Mouse (Mus musculus) kidney, adult 2 months (tissue): ENCODE data around the gene Lifr. TPM values are rescaled to one million over a fixed set of nuclear protein-coding genes. Genes with fewer than 3 reads are reported as not detected.
A peak's percentile ranks its signal among the peaks of the same experiment; 100 is the strongest.

Experiments
- DNase-seq: peaks from one replicate; pipeline ENCODE4 v3.0.0; 2021
- H3K27ac ChIP-seq: fragments of 200-500 bp; 2 replicates; pipeline ENCODE4 v1.5.1; 2012; ENCODE audit warnings: low read depth, low read length, control low read depth, inconsistent platforms; ENCODE audit not compliant: insufficient read depth
- H3K27me3 ChIP-seq: fragments of 200-500 bp; replicated peaks from 2 replicates; pipeline ENCODE4 v1.6.1; 2012; ENCODE audit warnings: mild to moderate bottlenecking, moderate library complexity, low read length, inconsistent platforms; ENCODE audit not compliant: control insufficient read depth, insufficient read depth
- H3K36me3 ChIP-seq: fragments of 200-500 bp; 2 replicates; pipeline ENCODE4 v1.6.1; 2012; ENCODE audit warnings: mild to moderate bottlenecking, moderate library complexity, low read length, inconsistent platforms; ENCODE audit not compliant: control insufficient read depth, insufficient read depth
- H3K4me1 ChIP-seq: fragments of 200-500 bp; 2 replicates; pipeline ENCODE4 v1.6.1; 2011; ENCODE audit warnings: low read length; ENCODE audit not compliant: control insufficient read depth, insufficient read depth
- H3K4me3 ChIP-seq: fragments of 200-500 bp; 2 replicates; pipeline ENCODE4 v1.5.1; 2011; ENCODE audit warnings: mild to moderate bottlenecking, low read depth, low read length, control low read depth; ENCODE audit not compliant: insufficient read depth
- CTCF ChIP-seq: fragments of 200-500 bp; conservative IDR thresholded peaks from 2 replicates; pipeline ENCODE4 v1.5.1; 2011; ENCODE audit warnings: low read depth, mild to moderate bottlenecking, control low read depth, low read length, moderate library complexity, mixed read lengths; ENCODE audit not compliant: insufficient read depth, insufficient read length
- POLR2A ChIP-seq: fragments of 200-500 bp; IDR thresholded peaks from one replicate; pipeline ENCODE4 v1.6.1; 2011; ENCODE audit warnings: low read depth, low read length, control low read depth
- WGBS: fragments of 180-500 bp; shearing (Covaris S2); methylation state at CpG from one replicate; pipeline ENCODE4 v1.1.7; 2018; 5-methylcytosine and 5-hydroxymethylcytosine counted together
- polyA plus RNA-seq: library from polyadenylated mRNA; depleted of rRNA; stranded (reverse); fragments of >200 nt; gene quantifications from 2 replicates; pipeline ENCODE4 v1.2.3, GENCODE M21; 2012

Lifr gene
- polyA plus RNA-seq, 1 experiment, result 26.2 TPM

DNA sequence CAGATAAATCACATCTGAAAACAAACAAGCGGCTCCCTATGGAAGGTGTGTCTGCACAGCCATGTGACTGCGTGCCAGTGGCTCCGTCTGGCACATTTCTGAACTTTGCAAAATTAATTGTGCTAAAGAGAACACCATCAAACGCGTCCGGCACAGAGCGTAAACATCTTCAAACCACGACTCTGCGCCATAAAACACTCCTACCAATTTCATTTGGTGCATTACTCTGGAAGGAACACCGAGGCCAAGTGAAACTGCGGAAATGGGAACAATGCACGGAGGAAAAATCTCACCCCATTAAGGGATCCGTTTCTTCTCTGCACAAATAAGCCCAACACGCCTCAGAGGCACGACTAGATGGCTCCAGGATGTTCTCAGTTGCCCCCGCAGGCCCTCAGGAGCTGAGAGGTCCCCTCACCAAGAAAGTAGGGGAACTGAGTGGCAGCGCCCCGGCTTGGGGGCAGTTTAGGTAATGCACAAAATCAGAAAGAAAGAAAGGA lies 38.3 kb downstream of the Lifr start:
- no peak for TF ChIP-seq POLR2A
- Histone ChIP-seq H3K36me3 (no peaks in the 10 kb centered on the region), H3K4me3 (peak overlapping the region; percentile 68), H3K4me1 (peaks cover 17% of the 10 kb centered on the region), H3K27ac (peak overlapping the region; percentile 85), H3K27me3 (no peaks in the 10 kb centered on the region)
- under 1% methylated on average over 18 of the region's 18 CpGs for WGBS
- peak; percentile 74 for DNase-seq

DNA sequence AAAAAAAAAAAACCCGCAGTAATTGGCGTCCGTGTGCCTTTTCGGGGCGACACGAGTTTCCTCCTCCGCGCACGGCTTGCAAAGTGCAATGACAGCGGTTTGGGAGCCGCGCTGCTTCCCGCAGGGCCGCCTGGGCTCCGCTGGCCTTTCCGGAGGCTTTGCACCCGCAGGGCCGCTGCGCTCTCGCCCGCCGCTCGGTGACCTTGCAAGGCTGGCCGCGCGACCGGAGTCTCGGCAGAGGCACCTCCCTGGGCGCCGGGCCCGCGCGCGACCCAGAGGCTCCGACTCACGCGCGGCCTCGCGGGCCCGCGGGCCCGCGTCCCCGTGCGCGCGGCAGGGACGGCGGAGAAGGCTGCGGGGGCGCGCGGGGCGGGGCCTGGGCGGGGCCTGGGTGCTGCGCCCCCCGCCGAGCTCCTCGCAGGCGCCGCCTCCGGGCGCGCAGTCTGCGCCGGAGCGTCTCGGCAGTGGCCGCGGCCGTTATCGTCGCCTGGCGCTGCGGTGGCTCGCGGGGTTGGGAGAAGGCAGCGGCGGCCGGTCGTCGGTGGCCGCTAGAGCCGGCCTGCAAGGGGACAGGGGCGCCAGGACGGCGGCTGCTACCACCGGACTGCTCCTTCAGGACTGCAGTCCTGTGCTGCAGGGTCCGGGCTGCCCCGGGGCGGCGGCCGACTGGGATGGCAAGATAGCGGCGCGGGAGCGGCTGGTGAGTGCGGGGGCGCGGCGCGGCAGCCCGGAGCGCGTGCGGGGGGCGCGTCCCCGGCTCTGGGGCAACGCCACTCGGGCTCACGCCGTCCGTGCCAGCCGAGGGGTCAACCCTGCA lies 38.9 kb downstream of the Lifr start:
- no peaks in the 10 kb centered on the region for H3K27me3 ChIP-seq
- 2% methylated on average over 116 of the region's 116 CpGs for WGBS

DNA sequence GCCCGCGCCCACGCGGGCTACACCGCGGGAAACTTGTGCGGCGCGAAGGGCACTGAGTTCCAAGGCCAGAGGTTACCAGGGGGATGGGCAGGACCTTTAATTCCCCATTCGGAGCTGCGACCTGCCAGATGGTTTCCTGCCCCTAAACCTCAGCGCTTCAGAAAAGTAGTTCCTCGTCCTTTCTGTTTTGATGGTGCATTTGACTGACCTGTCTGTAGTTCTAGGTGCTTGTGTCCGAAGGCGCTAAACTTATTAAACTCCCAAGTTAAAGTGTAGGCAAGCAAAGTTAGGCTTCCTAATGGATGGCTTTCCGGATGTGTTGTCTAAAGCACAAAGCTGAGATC lies 39.5 kb downstream of the Lifr start:
- peak overlapping the region; percentile 98 for H3K27ac ChIP-seq
- peaks cover 18% of the 10 kb centered on the region for H3K4me1 ChIP-seq
- no peaks in the 10 kb centered on the region for H3K36me3 ChIP-seq
- DNase-seq, result peak; percentile 75
- peak overlapping the region; percentile 100 for H3K4me3 ChIP-seq
- under 1% methylated on average over 16 of the region's 16 CpGs for WGBS
- TF ChIP-seq POLR2A (no peak), CTCF (no peak)
- no peaks in the 10 kb centered on the region for H3K27me3 ChIP-seq

More for the DNA sequence above, 38.9 kb downstream of the Lifr start:
- peak; percentile 96 for DNase-seq
- TF ChIP-seq CTCF (no peak), POLR2A (peak; percentile 50)
- H3K36me3 ChIP-seq, result no peaks in the 10 kb centered on the region
- H3K27ac ChIP-seq, result peak overlapping the region; percentile 98
- H3K4me1 ChIP-seq, result peaks cover 22% of the 10 kb centered on the region
- peak overlapping the region; percentile 100 for H3K4me3 ChIP-seq

DNA sequence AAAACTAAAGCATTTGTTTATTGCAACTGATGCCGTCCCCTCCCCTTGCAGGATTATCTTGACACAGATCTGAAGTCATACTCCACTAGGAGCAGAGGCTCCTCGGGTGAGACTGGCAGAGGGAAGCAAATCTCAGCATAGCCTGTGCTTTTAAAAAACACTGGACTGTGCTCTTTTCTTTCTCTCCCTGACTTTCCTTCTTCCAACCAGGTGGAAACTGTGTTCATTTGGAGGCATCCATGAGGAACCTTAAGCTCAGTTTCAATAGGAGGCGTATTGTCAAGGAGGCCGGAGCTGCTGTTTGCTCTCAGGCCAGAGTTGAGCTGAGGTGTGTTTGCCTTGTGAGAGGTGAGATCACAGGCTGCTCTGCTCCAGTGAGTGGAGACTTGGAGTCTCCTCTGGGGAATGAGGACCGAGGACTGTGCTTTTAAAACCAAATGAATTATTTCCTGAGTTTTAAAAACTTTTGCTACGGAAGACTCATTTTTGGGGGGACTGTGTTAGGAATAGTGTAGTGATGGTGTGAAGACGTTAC lies 40.3 kb downstream of the Lifr start:
- peak overlapping the region; percentile 82 for H3K27ac ChIP-seq
- no peak for TF ChIP-seq CTCF
- TF ChIP-seq POLR2A, result no peak
- H3K4me3 ChIP-seq, result peak overlapping the region; percentile 100
- DNase-seq, result peak; percentile 53
- WGBS, result 15% methylated on average over 7 of the region's 7 CpGs
- H3K36me3 ChIP-seq, result no peaks in the 10 kb centered on the region
- peaks cover 18% of the 10 kb centered on the region for H3K4me1 ChIP-seq
- no peaks in the 10 kb centered on the region for H3K27me3 ChIP-seq

DNA sequence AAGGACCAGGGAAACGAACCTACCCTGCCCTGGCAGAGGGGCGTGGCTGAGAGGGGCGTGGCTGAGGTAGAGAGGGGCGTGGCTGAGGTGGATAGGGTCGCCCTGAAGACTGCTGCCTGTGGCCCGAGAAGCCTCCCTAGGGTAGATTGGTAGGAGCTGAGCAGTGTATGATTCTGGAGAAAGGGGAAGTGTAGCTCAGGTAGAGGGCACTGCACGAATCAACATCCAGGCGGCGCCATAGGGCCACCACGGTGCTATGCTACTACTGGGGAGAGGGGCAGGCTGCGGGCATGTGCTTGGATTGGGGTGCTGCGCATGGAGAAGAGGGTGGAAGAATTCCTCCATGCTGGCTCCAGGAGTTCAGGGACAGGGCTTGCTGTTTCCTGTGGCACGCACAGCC lies 42.3 kb downstream of the Lifr start:
- Histone ChIP-seq H3K27ac (no peak overlapping the region), H3K27me3 (no peaks in the 10 kb centered on the region), H3K4me3 (no peak overlapping the region), H3K4me1 (peaks cover 28% of the 10 kb centered on the region), H3K36me3 (no peaks in the 10 kb centered on the region)
- WGBS, result 65% methylated on average over 13 of the region's 13 CpGs
- peak; percentile 37 for DNase-seq
- TF ChIP-seq POLR2A (no peak), CTCF (peak; percentile 37)

DNA sequence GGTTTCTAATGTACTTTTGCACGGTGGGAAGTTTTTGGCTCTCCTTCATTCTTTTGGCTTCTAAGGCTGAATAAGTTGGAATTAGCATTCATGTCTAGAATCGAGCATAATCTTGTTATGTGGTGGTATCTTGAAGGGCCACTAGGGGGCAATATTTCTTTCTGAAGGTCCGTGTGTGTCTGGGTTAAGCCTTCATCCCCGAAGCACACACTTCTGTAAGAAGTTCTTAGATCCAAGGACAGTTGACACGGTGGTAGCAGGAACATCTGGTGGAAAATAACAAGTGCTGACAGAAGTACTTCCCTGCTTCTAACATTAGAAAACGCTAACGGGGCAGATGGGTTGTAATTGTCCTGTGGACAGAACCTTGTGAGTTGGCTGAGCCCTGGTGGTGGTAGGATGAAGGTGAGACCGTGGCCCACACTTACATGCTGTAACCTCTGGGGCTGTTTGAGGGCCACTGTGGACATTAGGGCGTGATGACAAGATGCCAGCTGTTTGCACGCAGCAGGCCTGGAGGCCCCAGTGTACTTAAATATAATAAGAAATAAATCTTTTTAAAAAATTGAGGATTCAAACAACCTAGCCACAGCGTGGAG lies 44.1 kb downstream of the Lifr start:
- no peaks in the 10 kb centered on the region for H3K36me3 ChIP-seq
- H3K27ac ChIP-seq, result no peak overlapping the region
- no peak overlapping the region for H3K4me3 ChIP-seq
- TF ChIP-seq POLR2A, result no peak
- peak; percentile 26; the same call in 1 of the 2 replicates for TF ChIP-seq CTCF
- H3K4me1 ChIP-seq, result peaks cover 34% of the 10 kb centered on the region
- 46% methylated on average over 11 of the region's 11 CpGs for WGBS
- peak; percentile 78 for DNase-seq
- no peaks in the 10 kb centered on the region for H3K27me3 ChIP-seq

DNA sequence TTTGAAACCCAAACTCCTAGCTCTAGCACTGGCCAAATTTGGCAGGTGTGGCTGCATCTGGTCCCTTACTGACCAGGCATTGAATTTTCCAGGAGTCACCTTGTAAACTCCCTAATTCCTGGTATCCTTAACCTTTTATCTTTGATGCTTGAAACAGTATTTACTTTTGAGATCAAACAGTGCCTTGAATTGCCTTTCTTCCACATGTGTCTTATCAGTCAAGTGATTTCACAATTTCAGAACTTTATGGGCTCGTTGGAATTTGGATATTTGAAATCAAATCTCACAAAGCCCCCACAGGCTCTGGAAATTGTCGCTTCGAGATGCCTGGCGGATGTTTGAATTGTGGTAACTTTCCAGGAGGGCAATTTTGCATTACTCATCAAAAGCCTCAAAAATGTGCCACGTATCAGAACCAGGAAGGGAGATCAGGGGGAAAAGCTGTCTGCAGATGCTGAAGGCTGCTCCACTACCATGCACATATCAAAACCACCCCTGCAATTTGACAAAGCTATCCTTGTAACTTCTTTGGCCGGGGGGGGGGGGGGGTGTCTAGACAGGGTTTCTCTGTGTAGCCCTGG lies 45.7 kb downstream of the Lifr start:
- no peaks in the 10 kb centered on the region for H3K27me3 ChIP-seq
- peaks cover 33% of the 10 kb centered on the region for H3K4me1 ChIP-seq
- no peaks in the 10 kb centered on the region for H3K36me3 ChIP-seq
- H3K27ac ChIP-seq, result no peak overlapping the region
- WGBS, result 63% methylated on average over 6 of the region's 6 CpGs
- TF ChIP-seq CTCF, result no peak
- no peak for TF ChIP-seq POLR2A
- no peak for DNase-seq
- no peak overlapping the region for H3K4me3 ChIP-seq
